In the genomic region with DNA sequence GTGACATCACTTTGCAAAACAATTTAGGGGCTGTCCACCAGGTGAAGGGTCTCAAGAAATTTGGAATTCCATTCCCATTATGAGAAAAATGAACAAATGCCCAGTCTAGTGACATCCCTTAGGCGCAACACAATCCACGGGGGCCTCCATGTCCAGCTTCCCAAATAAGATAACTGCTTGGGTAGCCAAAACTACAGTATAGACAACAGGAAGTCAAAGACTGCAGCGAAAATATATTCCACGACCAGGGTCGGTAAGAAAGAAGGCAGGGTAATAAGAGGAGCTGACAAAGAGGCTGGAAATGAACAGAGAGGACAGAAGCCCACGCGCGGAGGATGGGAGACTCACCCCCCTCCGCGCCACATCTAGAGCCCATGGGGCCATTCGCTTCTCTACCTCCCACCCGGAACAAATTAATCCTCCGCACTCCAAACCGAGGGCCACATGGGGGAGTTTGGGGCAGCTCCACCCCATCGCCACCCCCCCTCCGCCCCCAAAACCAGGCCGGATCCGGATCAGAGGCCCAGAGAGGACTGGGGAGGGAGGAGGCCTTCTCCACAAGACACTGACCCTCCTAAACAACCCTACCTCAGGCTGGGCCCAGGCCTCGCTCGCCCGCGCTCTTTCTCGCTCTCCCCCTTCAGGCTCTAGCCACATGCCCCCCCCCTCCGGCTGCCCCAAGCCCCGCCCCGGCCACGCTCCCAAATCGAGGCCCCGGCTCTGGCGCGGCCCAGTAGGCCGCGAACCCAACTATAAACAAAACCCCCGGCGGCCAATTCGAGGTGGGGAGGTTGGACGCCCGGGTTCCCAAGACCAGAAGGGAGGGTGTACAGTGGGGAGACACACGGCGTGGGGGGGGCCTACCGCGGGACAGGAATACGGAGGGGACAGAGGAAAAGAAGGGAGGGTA, we compare ENCODE assay signal across 8 mouse cellular contexts. TPM values are rescaled to one million over a fixed set of nuclear protein-coding genes. Genes with fewer than 3 reads are reported as not detected.
DNase-seq lines count a peak whose midpoint lies in the region; ATAC-seq and TF ChIP-seq lines count a peak whose summit lies in the region.

A gene (plus strand): TSS at position 196 of the 910 bp plus-strand sequence.

- peak within 1 kb of the TSS; percentile 94 to 96 for H3K4me3 ChIP-seq in MEL (ENCODE audit: control insufficient read depth in 1 of 2, insufficient read depth in 1 of 2, low read depth in 2 of 2, low read length in 2 of 2)
- H3K4me3 ChIP-seq in forebrain, postnatal 0 days (ENCODE audit: low read depth, low read length): peak within 1 kb of the TSS; percentile 87
- H3K4me3 ChIP-seq in lung, postnatal 0 days (ENCODE audit: low read depth, low read length): peak within 1 kb of the TSS; percentile 70

- H3K36me3 ChIP-seq in MEL (ENCODE audit: control insufficient read depth in 1 of 2, insufficient read depth in 2 of 2, low read length in 2 of 2): peaks cover 35 to 50% of the 10 kb centered on the region in 2 experiments
- H3K36me3 ChIP-seq in forebrain, postnatal 0 days (ENCODE audit: insufficient read depth): peaks cover 10% of the 10 kb centered on the region
- peaks cover 7% of the 10 kb centered on the region; the same call in 1 of the 2 replicates for H3K36me3 ChIP-seq in lung, postnatal 0 days (ENCODE audit: insufficient read depth, low read length)

- TF ChIP-seq POLR2A in MEL (IDR thresholded peaks at IDR 0.05; ENCODE audit: control insufficient read depth in 1 of 2, insufficient read depth in 1 of 2, low read depth in 1 of 2, low read length in 2 of 2, poor library complexity in 1 of 2): peak; percentile 40 to 69; a peak in 3 of 4 replicates
- TF ChIP-seq POLR2A in brain, embryonic 14.5 days (IDR thresholded peaks at IDR 0.05; ENCODE audit: borderline replicate concordance, extremely low read depth, insufficient read depth, insufficient read length, poor library complexity, severe bottlenecking): no peak

- peak within 1 kb of the TSS; percentile 68 for H3K4me2 ChIP-seq in forebrain, postnatal 0 days (ENCODE audit: low read depth)
- H3K4me2 ChIP-seq in lung, postnatal 0 days (replicated peaks; ENCODE audit: low read depth, low read length): peak within 1 kb of the TSS; percentile 60

- H3K79me2 ChIP-seq in MEL (ENCODE audit: control insufficient read depth, insufficient read depth, low read length, poor library complexity): peaks cover 64% of the 10 kb centered on the region

- peak within 1 kb of the TSS; percentile 98 for H3K9ac ChIP-seq in MEL (ENCODE audit: control insufficient read depth, low read depth, low read length, poor library complexity, severe bottlenecking)
- H3K9ac ChIP-seq in forebrain, postnatal 0 days: peak within 1 kb of the TSS; percentile 96
- H3K9ac ChIP-seq in lung, postnatal 0 days (replicated peaks; ENCODE audit: low read depth): peak within 1 kb of the TSS; percentile 91

- peaks cover 11 to 14% of the 10 kb centered on the region in 2 experiments for H3K4me1 ChIP-seq in MEL (ENCODE audit: control insufficient read depth in 1 of 2, insufficient read depth in 2 of 2, low read length in 2 of 2)
- peaks cover 18% of the 10 kb centered on the region for H3K4me1 ChIP-seq in forebrain, postnatal 0 days (ENCODE audit: insufficient read depth)
- H3K4me1 ChIP-seq in lung, postnatal 0 days (ENCODE audit: insufficient read depth, low read depth, low read length): peaks cover 5% of the 10 kb centered on the region; the same call in 1 of the 2 replicates

- H3K9me3 ChIP-seq in MEL (replicated peaks; ENCODE audit: insufficient read depth, low read length): no peaks in the 10 kb centered on the region
- no peaks in the 10 kb centered on the region for H3K9me3 ChIP-seq in forebrain, postnatal 0 days (ENCODE audit: low read length)
- no peaks in the 10 kb centered on the region for H3K9me3 ChIP-seq in lung, postnatal 0 days (ENCODE audit: low read length)

- ATAC-seq in forebrain, postnatal 0 days: peak; percentile 53
- ATAC-seq in lung, postnatal 0 days: peak; percentile 62

- TF ChIP-seq RAD21 in MEL (IDR thresholded peaks at IDR 0.05; ENCODE audit: low read depth, low read length): no peak

- H3K27ac ChIP-seq in MEL (ENCODE audit: control insufficient read depth, low read depth, low read length): peak within 1 kb of the TSS; percentile 88
- H3K27ac ChIP-seq in forebrain, postnatal 0 days (ENCODE audit: low read depth, low read length): peak within 1 kb of the TSS; percentile 92
- peak within 1 kb of the TSS; percentile 93 for H3K27ac ChIP-seq in lung, postnatal 0 days (ENCODE audit: low read length)

- intact Hi-C loops in heart, postnatal 25 days (cut with DNase I): loop anchor here (2.0 kb wide), 1 partner anchor 51 kb away; no protein-coding TSS in a partner anchor

- H3K27me3 ChIP-seq in MEL (ENCODE audit: control insufficient read depth in 1 of 2, insufficient read depth in 2 of 2, low read length in 2 of 2): no peaks in the 10 kb centered on the region
- H3K27me3 ChIP-seq in forebrain, postnatal 0 days (ENCODE audit: insufficient read depth, low read length): no peaks in the 10 kb centered on the region
- no peaks in the 10 kb centered on the region for H3K27me3 ChIP-seq in lung, postnatal 0 days (replicated peaks; ENCODE audit: insufficient read depth, low read length)

- 0 out of 4 replicates have a peak, but pooled peaks of 1 of the 2 experiments have one; percentile 14 for TF ChIP-seq EP300 in MEL (IDR thresholded peaks at IDR 0.05; ENCODE audit: low read depth in 1 of 2, low read length in 2 of 2)
- TF ChIP-seq EP300 in lung, postnatal 0 days (IDR thresholded peaks at IDR 0.05): no peak

- peak; percentile 87 for DNase-seq in MEL (ENCODE audit: low read depth, low spot score)
- peak; percentile 75 for DNase-seq in brain, embryonic 14.5 days (ENCODE audit: low read depth)
- DNase-seq in forebrain, postnatal 0 days: peak; percentile 60
- peak; percentile 14 for DNase-seq in heart, postnatal 25 days (ENCODE audit: low spot score)
- peak in 1 of 2 experiments; percentile 60 for DNase-seq in layer of hippocampus, postnatal 10 days (ENCODE audit: low spot score in 2 of 2)
- peak; percentile 73 for DNase-seq in lung, postnatal 0 days (ENCODE audit: low spot score)
- DNase-seq in ovary, postnatal 10 days (ENCODE audit: low spot score): peak; percentile 65
- peak; percentile 55 for DNase-seq in urinary bladder, postnatal 25 days (ENCODE audit: low spot score)

- no peak for TF ChIP-seq CTCF in MEL (IDR thresholded peaks at IDR 0.05 in 2 of 3, conservative IDR thresholded peaks at IDR 0.05 in 1 of 3; ENCODE audit: control insufficient read depth in 1 of 3, insufficient read depth in 1 of 3, low read depth in 2 of 3, low read length in 3 of 3, poor library complexity in 1 of 3, severe bottlenecking in 1 of 3)
- TF ChIP-seq CTCF in brain, embryonic 14.5 days (IDR thresholded peaks at IDR 0.05; ENCODE audit: borderline replicate concordance, extremely low read depth, insufficient read depth, insufficient read length): no peak
- TF ChIP-seq CTCF in forebrain, postnatal 0 days (IDR thresholded peaks at IDR 0.05; ENCODE audit: low read depth): 0 out of 2 replicates have a peak, but pooled peaks have one; percentile 3
- peak; percentile 26; the same call in 1 of the 2 replicates for TF ChIP-seq CTCF in lung, postnatal 0 days (IDR thresholded peaks at IDR 0.05)

- 2% methylated on average over 42 of the region's 43 CpGs for WGBS in forebrain, postnatal 0 days
- WGBS in lung, postnatal 0 days: 1% methylated on average over 35 of the region's 43 CpGs

TF ChIP-seq in MEL, 35 proteins besides CTCF, POLR2A, EP300 and RAD21:
- no peak for TF ChIP-seq CHD2 (IDR thresholded peaks at IDR 0.05; ENCODE audit: low read length)
- TF ChIP-seq POLR2AphosphoS5 (IDR thresholded peaks at IDR 0.05; ENCODE audit: borderline replicate concordance, low read depth, low read length): no peak
- peak; percentile 84 for TF ChIP-seq MAZ (IDR thresholded peaks at IDR 0.05; ENCODE audit: low read depth, low read length)
- TF ChIP-seq RCOR1 (IDR thresholded peaks at IDR 0.05; ENCODE audit: low read depth, low read length): 0 out of 2 replicates have a peak, but pooled peaks have one; percentile 17
- TF ChIP-seq ETS1 (IDR thresholded peaks at IDR 0.05; ENCODE audit: low read depth, low read length): no peak
- peak; percentile 72 for TF ChIP-seq MYC (IDR thresholded peaks at IDR 0.05; ENCODE audit: low read depth, low read length)
- peak; percentile 19; the same call in 1 of the 2 replicates for TF ChIP-seq POLR2AphosphoS2 (IDR thresholded peaks at IDR 0.05; ENCODE audit: low read length)
- 0 out of 2 replicates have a peak, but pooled peaks have one; percentile 66 for TF ChIP-seq MAX (IDR thresholded peaks at IDR 0.05; ENCODE audit: low read length)
- TF ChIP-seq TBP (IDR thresholded peaks at IDR 0.05; ENCODE audit: low read depth, low read length): peak; percentile 24; the same call in 1 of the 2 replicates
- peak; percentile 75 for TF ChIP-seq HCFC1 (IDR thresholded peaks at IDR 0.05; ENCODE audit: low read depth, low read length)
- TF ChIP-seq MXI1 (IDR thresholded peaks at IDR 0.05; ENCODE audit: low read depth, low read length): peak; percentile 80
- TF ChIP-seq CHD1 (IDR thresholded peaks at IDR 0.05; ENCODE audit: low read depth, low read length): peak; percentile 85; the same call in 1 of the 2 replicates
- no peak for TF ChIP-seq ZNF384 (IDR thresholded peaks at IDR 0.05; ENCODE audit: low read depth, low read length)
- peak; percentile 100 for TF ChIP-seq UBTF (IDR thresholded peaks at IDR 0.05; ENCODE audit: borderline replicate concordance, insufficient read depth, low read depth, low read length)
- TF ChIP-seq SIN3A (IDR thresholded peaks at IDR 0.05; ENCODE audit: low read length): peak; percentile 51
- no peak for TF ChIP-seq TCF12 (IDR thresholded peaks at IDR 0.05; ENCODE audit: low read depth, low read length)
- TF ChIP-seq ELF1 (IDR thresholded peaks at IDR 0.05; ENCODE audit: low read depth, low read length): peak; percentile 54; the same call in 1 of the 2 replicates
- no peak for TF ChIP-seq SMC3 (IDR thresholded peaks at IDR 0.05; ENCODE audit: low read depth, low read length)
- 0 out of 2 replicates have a peak, but pooled peaks have one; percentile 24 for TF ChIP-seq BHLHE40 (IDR thresholded peaks at IDR 0.05; ENCODE audit: borderline replicate concordance, low read depth, low read length)
- TF ChIP-seq MYB (IDR thresholded peaks at IDR 0.05; ENCODE audit: low read depth, low read length): no peak
TF ChIP-seq in MEL: peak in this region for 13.

RNA-seq across cellular contexts. Expression of the gene that starts here (rescaled TPM):
- 152 and 161 TPM in 2 replicates for total RNA-seq in MEL (2012; rRNA removed)
- 100 to 1,000 TPM; 184 to 227 TPM for polyA plus RNA-seq in MEL (2012; ENCODE audit: insufficient read depth in 1 of 2, insufficient read length in 2 of 2, low read depth in 1 of 2, low replicate concordance in 2 of 2, missing spikeins in 1 of 2)
- 93.7 and 97.7 TPM in 2 replicates for polyA plus RNA-seq in brain, embryonic 14.5 days (2012; rRNA removed)
- total RNA-seq in forebrain, postnatal 0 days (2014; rRNA removed): 91.3 and 94.7 TPM in 2 replicates
- 213 and 221 TPM in 2 replicates for polyA plus RNA-seq in forebrain, postnatal 0 days (2015; fragmentation: Nextera tagmentation; extraction: Ambion mirVana)
- 10 to 100 TPM; 71.4 to 79.5 TPM for total RNA-seq in heart, postnatal 25 days (2021)
- total RNA-seq in layer of hippocampus, postnatal 10 days (2021): 10 to 100 TPM; 83.5 to 91.6 TPM
- polyA plus RNA-seq in lung, postnatal 0 days (2015; fragmentation: Nextera tagmentation; extraction: Ambion mirVana): 144 and 146 TPM in 2 replicates

Comparison
In these comparisons a context has a peak if more than half of its experiments do, and no peak if none do; other contexts are left out.
1. CTCF ChIP-seq: peak in forebrain, postnatal 0 days (single experiment) and lung, postnatal 0 days (single experiment); none in MEL (0 of 3) and brain, embryonic 14.5 days (single experiment).
2. Peak in every context shown above with its lines, with median percentiles within 50 percentile points of each other: H3K27ac ChIP-seq, H3K4me3 ChIP-seq and H3K9ac ChIP-seq.